Mouse (Mus musculus): ENCODE measurements around the gene Syn3.

The Syn3 gene

GRCm38 (mm10) chr10:86216836-86217235, 281.9 kb downstream of the Syn3 start:
- DNase-seq (ENCODE audit: low spot score in 2 of 2), result no peak

GRCm38 (mm10) chr10:86212062-86212461, 286.6 kb downstream of the Syn3 start:
- DNase-seq (ENCODE audit: low spot score in 2 of 2), result no peak

GRCm38 (mm10) chr10:86203915-86204314, 294.8 kb downstream of the Syn3 start:
- no peak for DNase-seq (ENCODE audit: low spot score in 2 of 2)

- no peak for DNase-seq (ENCODE audit: low spot score in 2 of 2)
Measured at GRCm38 (mm10) chr10:86203175-86203574, 295.5 kb downstream of the Syn3 start.

GRCm38 (mm10) chr10:86201826-86202225, 296.9 kb downstream of the Syn3 start:
- no peak for DNase-seq (ENCODE audit: low spot score in 2 of 2)

- DNase-seq (ENCODE audit: low spot score in 2 of 2), result no peak
Measured at GRCm38 (mm10) chr10:86201006-86201405, 297.7 kb downstream of the Syn3 start.

- no peak for DNase-seq (ENCODE audit: low spot score in 2 of 2)
Measured at GRCm38 (mm10) chr10:86196414-86197025, 302.2 kb downstream of the Syn3 start.

- no peak for DNase-seq (ENCODE audit: low spot score in 2 of 2)
Measured at GRCm38 (mm10) chr10:86194722-86195121, 304.0 kb downstream of the Syn3 start.

- DNase-seq (ENCODE audit: low spot score in 2 of 2), result no peak
Measured at GRCm38 (mm10) chr10:86193863-86194434, 304.7 kb downstream of the Syn3 start.

GRCm38 (mm10) chr10:86188614-86189013, 310.1 kb downstream of the Syn3 start:
- DNase-seq (ENCODE audit: low spot score in 2 of 2), result no peak

- DNase-seq (ENCODE audit: low spot score in 2 of 2), result no peak
Measured at GRCm38 (mm10) chr10:86187881-86188280, 310.8 kb downstream of the Syn3 start.

GRCm38 (mm10) chr10:86183148-86183885, 315.4 kb downstream of the Syn3 start:
- DNase-seq (ENCODE audit: low spot score in 2 of 2), result no peak

- no peak for DNase-seq (ENCODE audit: low spot score in 2 of 2)
Measured at GRCm38 (mm10) chr10:86182183-86182805, 316.4 kb downstream of the Syn3 start.

GRCm38 (mm10) chr10:86176411-86176810, 322.3 kb downstream of the Syn3 start:
- DNase-seq (ENCODE audit: low spot score in 2 of 2), result no peak

GRCm38 (mm10) chr10:86174017-86174416, 324.7 kb downstream of the Syn3 start:
- no peak for DNase-seq (ENCODE audit: low spot score in 2 of 2)

- no peak for DNase-seq (ENCODE audit: low spot score in 2 of 2)
Measured at GRCm38 (mm10) chr10:86173284-86173683, 325.4 kb downstream of the Syn3 start.

GRCm38 (mm10) chr10:86171246-86171645, 327.4 kb downstream of the Syn3 start:
- DNase-seq (ENCODE audit: low spot score in 2 of 2), result no peak

GRCm38 (mm10) chr10:86168084-86168483, 330.6 kb downstream of the Syn3 start:
- no peak for DNase-seq (ENCODE audit: low spot score in 2 of 2)

GRCm38 (mm10) chr10:86166854-86167268, 331.8 kb downstream of the Syn3 start:
- no peak for DNase-seq (ENCODE audit: low spot score in 2 of 2)

- no peak for DNase-seq (ENCODE audit: low spot score in 2 of 2)
Measured at GRCm38 (mm10) chr10:86164098-86164497, 334.6 kb downstream of the Syn3 start.

- no peak for DNase-seq (ENCODE audit: low spot score in 2 of 2)
Measured at GRCm38 (mm10) chr10:86161783-86162271, 336.9 kb downstream of the Syn3 start.

- no peak for DNase-seq (ENCODE audit: low spot score in 2 of 2)
Measured at GRCm38 (mm10) chr10:86158198-86158899, 340.3 kb downstream of the Syn3 start.

All from natural killer cell, adult 2 months (primary cell).